Mouse (Mus musculus): Measurements from ENCODE around the gene Adcy1. TPM values are rescaled to one million over a fixed set of nuclear protein-coding genes. Genes with fewer than 3 reads are reported as not detected.

Gene Adcy1
- total RNA-seq, 2 experiments from 2014 or later: 345 to 379 TPM

- no peak for DNase-seq
Measured at GRCm38 (mm10) chr11:7136246-7136855, 73.1 kb downstream of the Adcy1 start.

GRCm38 (mm10) chr11:7138370-7138769 is 75.1 kb downstream of the Adcy1 start:
- DNase-seq: no peak

- no peak for DNase-seq
Measured at GRCm38 (mm10) chr11:7140449-7140848, 77.2 kb downstream of the Adcy1 start.

GRCm38 (mm10) chr11:7142725-7143124 is 79.4 kb downstream of the Adcy1 start:
- DNase-seq: no peak

- DNase-seq: no peak
Measured at GRCm38 (mm10) chr11:7144369-7144768, 81.1 kb downstream of the Adcy1 start.

GRCm38 (mm10) chr11:7145221-7145620 is 81.9 kb downstream of the Adcy1 start:
- no peak for DNase-seq

GRCm38 (mm10) chr11:7147536-7147935 is 84.2 kb downstream of the Adcy1 start:
- DNase-seq: no peak

GRCm38 (mm10) chr11:7147945-7148344 is 84.7 kb downstream of the Adcy1 start:
- no peak for DNase-seq

GRCm38 (mm10) chr11:7149471-7149870 is 86.2 kb downstream of the Adcy1 start:
- DNase-seq: no peak

GRCm38 (mm10) chr11:7150511-7150910 is 87.2 kb downstream of the Adcy1 start:
- DNase-seq: no peak

GRCm38 (mm10) chr11:7152371-7152770 is 89.1 kb downstream of the Adcy1 start:
- DNase-seq: no peak

- no peak for DNase-seq
Measured at GRCm38 (mm10) chr11:7153081-7153480, 89.8 kb downstream of the Adcy1 start.

- no peak for DNase-seq
Measured at GRCm38 (mm10) chr11:7156427-7156826, 93.1 kb downstream of the Adcy1 start.

- no peak for DNase-seq
Measured at GRCm38 (mm10) chr11:7158196-7158595, 94.9 kb downstream of the Adcy1 start.

- no peak for DNase-seq
Measured at GRCm38 (mm10) chr11:7160146-7160545, 96.9 kb downstream of the Adcy1 start.

- no peak for DNase-seq
Measured at GRCm38 (mm10) chr11:7160637-7161101, 97.4 kb downstream of the Adcy1 start.

GRCm38 (mm10) chr11:7161502-7162174 is 98.3 kb downstream of the Adcy1 start:
- DNase-seq: no peak

- DNase-seq: no peak
Measured at GRCm38 (mm10) chr11:7164416-7164815, 101.1 kb downstream of the Adcy1 start.

- DNase-seq: no peak
Measured at GRCm38 (mm10) chr11:7169645-7170044, 106.4 kb downstream of the Adcy1 start.

- no peak for DNase-seq
Measured at GRCm38 (mm10) chr11:7173664-7174063, 110.4 kb downstream of the Adcy1 start.

- no peak for DNase-seq
Measured at GRCm38 (mm10) chr11:7178724-7179123, 115.4 kb downstream of the Adcy1 start.

- DNase-seq: no peak
Measured at GRCm38 (mm10) chr11:7179276-7179675, 116.0 kb downstream of the Adcy1 start.

GRCm38 (mm10) chr11:7182409-7183042 is 119.2 kb downstream of the Adcy1 start:
- no peak for DNase-seq

GRCm38 (mm10) chr11:7184420-7184819 is 121.1 kb downstream of the Adcy1 start:
- DNase-seq: no peak

Measured in layer of hippocampus, postnatal 36 days (tissue).